Mouse (Mus musculus) CD4-positive, CD25-positive, alpha-beta regulatory T cell (primary cell): ENCODE data around the gene Bpifa1. TPM values are rescaled to one million over a fixed set of nuclear protein-coding genes. Genes with fewer than 3 reads are reported as not detected.

ENCODE experiments used
- polyA plus RNA-seq: library from polyadenylated mRNA; unstranded; fragments of 100-300 nt; shearing (Covaris generic); gene quantifications from one replicate; pipeline ENCODE4 v1.2.1, GENCODE M21; 2017

The Bpifa1 gene
- polyA plus RNA-seq = not detected

DNA sequence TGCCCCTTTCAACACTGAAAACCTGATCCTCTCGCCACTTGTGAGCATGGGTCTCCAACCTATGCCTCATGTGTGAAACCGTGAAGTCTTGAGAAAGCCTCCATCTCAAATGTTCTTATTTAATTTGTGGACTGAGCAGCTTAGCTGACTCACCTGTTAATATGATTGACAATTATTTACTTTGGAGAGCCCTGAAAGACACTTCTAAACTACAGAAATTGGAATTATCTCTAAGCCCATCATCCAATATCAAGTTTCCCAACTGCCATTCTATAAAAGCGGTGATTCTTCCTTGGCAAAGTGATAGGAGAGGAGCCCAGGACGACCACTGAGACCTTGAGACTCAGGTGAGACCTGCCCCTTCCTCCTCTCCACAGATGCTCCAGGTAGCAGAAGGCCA, at the start of gene Bpifa1:
TSS of gene Bpifa1 (plus strand) at position 301 of the 400 bp plus-strand sequence.

DNA sequence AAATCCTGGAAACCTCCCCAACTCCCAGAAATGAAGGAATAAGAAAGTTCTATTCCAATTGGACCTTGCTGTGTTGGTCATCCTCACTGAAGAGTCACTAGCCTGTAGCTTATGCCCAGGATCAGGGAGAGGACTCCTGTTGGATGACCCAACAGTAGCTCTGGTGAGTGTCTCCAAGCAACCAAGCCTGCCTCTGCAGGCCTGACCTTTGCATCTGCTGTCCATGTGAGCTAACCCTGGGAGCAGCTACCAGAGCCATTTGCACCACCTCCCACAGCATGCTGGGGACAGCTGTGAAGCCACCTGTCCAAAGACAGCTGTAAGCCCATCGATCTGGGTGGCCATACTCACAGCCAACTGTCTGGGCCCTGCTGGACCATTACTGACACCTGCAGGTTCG, 12.6 kb upstream of the Bpifa1 start, which contains the start of gene Bpifa3:
TSS of gene Bpifa3 (plus strand) at position 217 of the 400 bp plus-strand sequence.

DNA sequence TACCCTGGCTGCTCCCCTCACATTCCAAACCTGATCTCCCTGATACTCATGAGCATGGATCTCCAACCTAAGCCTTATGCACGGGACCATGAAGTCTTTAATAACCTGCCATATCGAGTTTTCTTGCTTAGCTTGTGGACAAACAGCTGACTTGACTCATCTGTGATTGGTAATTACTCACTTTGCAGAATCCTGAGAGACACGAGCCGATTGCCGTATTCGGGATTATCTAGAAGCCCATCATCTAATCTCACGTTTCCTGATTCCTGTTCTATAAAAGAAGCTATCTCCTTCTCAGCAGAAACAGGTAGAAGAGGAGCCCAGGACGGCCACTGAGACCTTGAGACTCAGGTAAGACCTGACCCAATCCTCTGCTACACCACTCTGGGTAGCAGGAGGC, 19.6 kb downstream of the Bpifa1 start, which contains the start of gene Bpifa5:
TSS of gene Bpifa5 (plus strand) at position 301 of the 400 bp plus-strand sequence.

DNA sequence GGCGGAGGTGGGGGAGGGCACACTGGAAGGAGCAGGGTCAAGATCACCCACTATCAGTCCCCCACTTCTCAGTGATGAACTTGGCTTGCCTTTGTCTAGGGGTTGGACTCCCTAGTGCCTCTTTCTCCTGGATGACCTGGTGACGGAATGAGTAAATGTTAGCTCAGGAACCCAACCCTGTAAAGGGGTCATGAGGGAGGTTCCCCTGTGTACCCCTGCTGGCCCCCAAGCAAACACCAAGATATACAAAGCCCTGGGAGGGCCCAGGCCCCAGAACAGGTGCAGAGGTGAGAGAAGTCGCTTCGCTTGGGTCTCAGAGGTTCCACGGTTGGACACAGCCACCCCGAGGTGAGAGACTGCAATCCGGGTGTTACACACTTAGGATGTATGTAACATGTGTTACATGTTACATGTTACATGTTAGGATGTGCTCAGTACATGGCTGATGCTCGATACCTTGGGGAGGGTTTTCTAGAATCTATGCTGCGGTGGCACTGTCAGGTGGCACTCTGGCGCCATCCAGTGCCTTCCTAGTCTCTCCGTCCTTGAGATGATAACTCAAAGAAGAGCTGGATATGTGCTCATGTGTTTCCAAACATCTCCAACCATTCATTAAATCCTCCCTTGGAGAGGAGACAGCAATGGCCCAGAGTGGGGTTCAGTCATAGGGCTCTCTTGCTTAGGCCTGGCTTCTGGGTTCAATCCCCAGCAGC, 48.0 kb downstream of the Bpifa1 start, which contains the start of gene Bpifb1:
TSS of gene Bpifb1 (plus strand) at position 273 of the 713 bp plus-strand sequence.

Other genes starting within 250 kb of the Bpifa1 start
- not detected for gene Bpifb6, start 242.5 kb upstream of the Bpifa1 start, polyA plus RNA-seq
- gene Bpifb3, start 224.7 kb upstream of the Bpifa1 start, polyA plus RNA-seq = not detected
- not detected for gene Bpifb4, start 204.7 kb upstream of the Bpifa1 start, polyA plus RNA-seq
- not detected for gene Bpifa6, start 167.9 kb upstream of the Bpifa1 start, polyA plus RNA-seq
- gene Bpifa2, start 134.6 kb upstream of the Bpifa1 start, polyA plus RNA-seq = 341 TPM
- not detected for gene Bpifa3, start 12.5 kb upstream of the Bpifa1 start, polyA plus RNA-seq
- not detected for gene Bpifa5, start 19.7 kb downstream of the Bpifa1 start, polyA plus RNA-seq
- not detected for gene Bpifb1, start 47.9 kb downstream of the Bpifa1 start, polyA plus RNA-seq
- not detected for gene Bpifb5, start 80.9 kb downstream of the Bpifa1 start, polyA plus RNA-seq
- not detected for gene Bpifb9a, start 115.0 kb downstream of the Bpifa1 start, polyA plus RNA-seq
- not detected for gene Bpifb9b, start 164.3 kb downstream of the Bpifa1 start, polyA plus RNA-seq
- 18.1 TPM for gene Cdk5rap1, start 230.1 kb downstream of the Bpifa1 start, polyA plus RNA-seq